Mouse (Mus musculus) brain, adult 2 months (tissue): ENCODE results near the gene Adgrf2.

Source experiments
- DNase-seq: peaks from one replicate; pipeline ENCODE4 v3.0.0; 2011; ENCODE audit warnings: low read depth, low spot score

Gene Adgrf2

GRCm38 (mm10) chr17:42741801-42742217 lies at the start of gene Adgrf2:
Gene Adgrf2, minus strand, starts transcription at chr17:42742179.
- DNase-seq: no peak

GRCm38 (mm10) chr17:42790787-42791186 lies 48.8 kb upstream of the Adgrf2 start:
- peak; percentile 19 for DNase-seq

GRCm38 (mm10) chr17:42789723-42790122 lies 47.7 kb upstream of the Adgrf2 start:
- no peak for DNase-seq

GRCm38 (mm10) chr17:42788686-42789453 lies 46.9 kb upstream of the Adgrf2 start:
- DNase-seq: peak; percentile 50

- peak; percentile 87 for DNase-seq
Observed at GRCm38 (mm10) chr17:42782156-42782757, 40.3 kb upstream of the Adgrf2 start.

- no peak for DNase-seq
Observed at GRCm38 (mm10) chr17:42753791-42754190, 11.8 kb upstream of the Adgrf2 start.

- peak; percentile 6 for DNase-seq
Observed at GRCm38 (mm10) chr17:42752173-42752572, 10.2 kb upstream of the Adgrf2 start.

- DNase-seq: peak; percentile 53
Observed at GRCm38 (mm10) chr17:42745657-42746420, 3.9 kb upstream of the Adgrf2 start.

- peak; percentile 53 for DNase-seq
Observed at GRCm38 (mm10) chr17:42742823-42743222, 844 bp upstream of the Adgrf2 start.

GRCm38 (mm10) chr17:42738794-42739193 lies 3.2 kb downstream of the Adgrf2 start:
- DNase-seq: no peak

GRCm38 (mm10) chr17:42717161-42717560 lies 24.8 kb downstream of the Adgrf2 start:
- DNase-seq: peak; percentile 25

- DNase-seq: peak; percentile 42
Observed at GRCm38 (mm10) chr17:42714991-42715390, 27.0 kb downstream of the Adgrf2 start.

- peak; percentile 78 for DNase-seq
Observed at GRCm38 (mm10) chr17:42710717-42711116, 31.3 kb downstream of the Adgrf2 start.

GRCm38 (mm10) chr17:42705611-42706010 lies 36.4 kb downstream of the Adgrf2 start:
- DNase-seq: peak; percentile 56

- peak; percentile 65 for DNase-seq
Observed at GRCm38 (mm10) chr17:42702198-42702597, 39.8 kb downstream of the Adgrf2 start.

- peak; percentile 59 for DNase-seq
Observed at GRCm38 (mm10) chr17:42694730-42695129, 47.2 kb downstream of the Adgrf2 start.

GRCm38 (mm10) chr17:42692136-42692535 lies 49.8 kb downstream of the Adgrf2 start, which contains the start of gene Adgrf4:
Gene Adgrf4, minus strand, starts transcription at chr17:42692284.
- peak; percentile 67 for DNase-seq

- no peak for DNase-seq
Observed at GRCm38 (mm10) chr17:42690531-42690930, 51.4 kb downstream of the Adgrf2 start.
